Mouse (Mus musculus): ENCODE measurements around the gene Neil1. TPM values are rescaled to one million over a fixed set of nuclear protein-coding genes. Genes with fewer than 3 reads are reported as not detected.

The Neil1 gene
- polyA plus RNA-seq, 1 experiment from 2014 or later, result 7.7 TPM

- ATAC-seq (replicated peaks; ENCODE audit: low FRiP score, low read depth) (no peak), DNase-seq (ENCODE audit: low spot score) (peak; percentile 85)
- peak; percentile 86 for TF ChIP-seq CTCF (IDR thresholded peaks at IDR 0.05; ENCODE audit: low read depth)
- Histone ChIP-seq H3K4me2 (ENCODE audit: low read length) (no peak overlapping the region), H3K4me3 (replicated peaks; ENCODE audit: low read depth, low read length) (no peak overlapping the region), H3K4me1 (replicated peaks; ENCODE audit: insufficient read depth, low read length) (peaks cover 3% of the 10 kb centered on the region; the same call in 1 of the 2 replicates), H3K9me3 (replicated peaks; ENCODE audit: low read length) (no peaks in the 10 kb centered on the region), H3K27me3 (ENCODE audit: insufficient read depth, low read length) (no peaks in the 10 kb centered on the region), H3K36me3 (ENCODE audit: insufficient read depth, low read length) (no peaks in the 10 kb centered on the region), H3K9ac (ENCODE audit: low read depth, low read length) (no peak overlapping the region), H3K27ac (no peak overlapping the region)
- 4% methylated on average over 3 of the region's 3 CpGs for WGBS
These were observed 14.4 kb upstream of the Neil1 start for GRCm38 (mm10) chr9:57162496-57162895.

GRCm38 (mm10) chr9:57158506-57158905 is 10.4 kb upstream of the Neil1 start:
- no peaks in the 10 kb centered on the region for H3K27me3 ChIP-seq (ENCODE audit: insufficient read depth, low read length)
- H3K9me3 ChIP-seq (replicated peaks; ENCODE audit: low read length), result no peaks in the 10 kb centered on the region
- peak overlapping the region; percentile 75; the same call in 1 of the 2 replicates for H3K4me3 ChIP-seq (replicated peaks; ENCODE audit: low read depth, low read length)
- peak overlapping the region; percentile 68; the same call in 1 of the 2 replicates for H3K9ac ChIP-seq (ENCODE audit: low read depth, low read length)
- no peak for ATAC-seq (replicated peaks; ENCODE audit: low FRiP score, low read depth)
- peaks cover 8% of the 10 kb centered on the region; the same call in 1 of the 2 replicates for H3K36me3 ChIP-seq (ENCODE audit: insufficient read depth, low read length)
- peak overlapping the region; percentile 98 for H3K4me2 ChIP-seq (ENCODE audit: low read length)
- no peak overlapping the region for H3K27ac ChIP-seq
- peaks cover 10% of the 10 kb centered on the region; the same call in 1 of the 2 replicates for H3K4me1 ChIP-seq (replicated peaks; ENCODE audit: insufficient read depth, low read length)
- DNase-seq (ENCODE audit: low spot score), result no peak
- 36% methylated on average over 11 of the region's 11 CpGs for WGBS
- no peak for TF ChIP-seq CTCF (IDR thresholded peaks at IDR 0.05; ENCODE audit: low read depth)

GRCm38 (mm10) chr9:57158013-57158470 is 9.9 kb upstream of the Neil1 start, which contains the start of gene Commd4:
Gene Commd4, minus strand, starts transcription at chr9:57158331.
- peak within 1 kb of the TSS; percentile 75 for H3K4me3 ChIP-seq (replicated peaks; ENCODE audit: low read depth, low read length)
- 0% methylated on average over 24 of the region's 24 CpGs for WGBS
- TF ChIP-seq CTCF (IDR thresholded peaks at IDR 0.05; ENCODE audit: low read depth), result no peak

GRCm38 (mm10) chr9:57157499-57157898 is 9.4 kb upstream of the Neil1 start:
- WGBS, result 31% methylated on average over 13 of the region's 13 CpGs
- Histone ChIP-seq H3K36me3 (ENCODE audit: insufficient read depth, low read length) (peaks cover 8% of the 10 kb centered on the region; the same call in 1 of the 2 replicates), H3K9ac (ENCODE audit: low read depth, low read length) (peak overlapping the region; percentile 68), H3K27ac (0 out of 2 replicates have a peak overlapping the region, but pooled peaks have one; percentile 42), H3K4me1 (replicated peaks; ENCODE audit: insufficient read depth, low read length) (peaks cover 10% of the 10 kb centered on the region; the same call in 1 of the 2 replicates), H3K9me3 (replicated peaks; ENCODE audit: low read length) (no peaks in the 10 kb centered on the region), H3K4me2 (ENCODE audit: low read length) (peak overlapping the region; percentile 98), H3K27me3 (ENCODE audit: insufficient read depth, low read length) (no peaks in the 10 kb centered on the region), H3K4me3 (replicated peaks; ENCODE audit: low read depth, low read length) (peak overlapping the region; percentile 75)
- ATAC-seq (replicated peaks; ENCODE audit: low FRiP score, low read depth) (no peak), DNase-seq (ENCODE audit: low spot score) (no peak)
- TF ChIP-seq CTCF (IDR thresholded peaks at IDR 0.05; ENCODE audit: low read depth), result no peak

More at GRCm38 (mm10) chr9:57158013-57158470, 9.9 kb upstream of the Neil1 start, which contains the start of gene Commd4:
- DNase-seq (ENCODE audit: low spot score) (peak; percentile 99), ATAC-seq (replicated peaks; ENCODE audit: low FRiP score, low read depth) (peak; percentile 86)
- H3K4me2 ChIP-seq (ENCODE audit: low read length), result peak within 1 kb of the TSS; percentile 98
- H3K9me3 ChIP-seq (replicated peaks; ENCODE audit: low read length), result no peaks in the 10 kb centered on the region
- H3K27ac ChIP-seq, result 0 out of 2 replicates have a peak within 1 kb of the TSS, but pooled peaks have one; percentile 42
- H3K27me3 ChIP-seq (ENCODE audit: insufficient read depth, low read length), result no peaks in the 10 kb centered on the region
- peaks cover 10% of the 10 kb centered on the region; the same call in 1 of the 2 replicates for H3K4me1 ChIP-seq (replicated peaks; ENCODE audit: insufficient read depth, low read length)
- H3K9ac ChIP-seq (ENCODE audit: low read depth, low read length), result peak within 1 kb of the TSS; percentile 68
- H3K36me3 ChIP-seq (ENCODE audit: insufficient read depth, low read length), result peaks cover 8% of the 10 kb centered on the region; the same call in 1 of the 2 replicates

GRCm38 (mm10) chr9:57156823-57157222 is 8.7 kb upstream of the Neil1 start:
- 90% methylated on average over 8 of the region's 8 CpGs for WGBS
- Histone ChIP-seq H3K9ac (ENCODE audit: low read depth, low read length) (no peak overlapping the region), H3K4me1 (replicated peaks; ENCODE audit: insufficient read depth, low read length) (peaks cover 10% of the 10 kb centered on the region; the same call in 1 of the 2 replicates)

DNA sequence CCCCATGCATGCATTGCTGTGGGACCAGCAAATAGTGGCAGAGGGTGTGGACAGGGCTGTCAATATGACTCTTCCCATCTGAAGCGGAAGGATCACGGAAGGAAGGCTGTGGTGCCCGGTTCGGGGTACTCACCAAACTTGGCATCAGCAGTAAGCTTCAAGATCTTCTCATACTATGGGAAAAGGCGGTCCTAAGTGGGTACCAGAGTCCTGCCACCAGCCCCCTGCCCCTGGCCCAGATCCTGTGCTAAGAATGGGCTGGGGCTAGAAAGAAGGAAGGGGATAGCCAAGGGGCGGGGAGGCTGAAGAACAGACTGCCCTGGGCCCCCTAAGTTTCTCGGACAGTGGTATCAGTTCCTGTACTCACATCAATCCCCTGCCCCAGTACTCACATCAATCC is 8.3 kb upstream of the Neil1 start:
- no peak overlapping the region for H3K9ac ChIP-seq (ENCODE audit: low read depth, low read length)
- H3K9me3 ChIP-seq (replicated peaks; ENCODE audit: low read length), result no peaks in the 10 kb centered on the region
- TF ChIP-seq CTCF (IDR thresholded peaks at IDR 0.05; ENCODE audit: low read depth), result no peak
- H3K27me3 ChIP-seq (ENCODE audit: insufficient read depth, low read length), result no peaks in the 10 kb centered on the region
- no peak for ATAC-seq (replicated peaks; ENCODE audit: low FRiP score, low read depth)
- H3K4me3 ChIP-seq (replicated peaks; ENCODE audit: low read depth, low read length), result no peak overlapping the region
- peaks cover 10% of the 10 kb centered on the region; the same call in 1 of the 2 replicates for H3K4me1 ChIP-seq (replicated peaks; ENCODE audit: insufficient read depth, low read length)
- 94% methylated on average over 7 of the region's 7 CpGs for WGBS
- no peak for DNase-seq (ENCODE audit: low spot score)
- H3K4me2 ChIP-seq (ENCODE audit: low read length), result no peak overlapping the region
- H3K27ac ChIP-seq, result no peak overlapping the region
- peaks cover 8% of the 10 kb centered on the region; the same call in 1 of the 2 replicates for H3K36me3 ChIP-seq (ENCODE audit: insufficient read depth, low read length)

More at GRCm38 (mm10) chr9:57156823-57157222, 8.7 kb upstream of the Neil1 start:
- no peaks in the 10 kb centered on the region for H3K9me3 ChIP-seq (replicated peaks; ENCODE audit: low read length)
- no peak for TF ChIP-seq CTCF (IDR thresholded peaks at IDR 0.05; ENCODE audit: low read depth)
- no peak overlapping the region for H3K4me3 ChIP-seq (replicated peaks; ENCODE audit: low read depth, low read length)
- DNase-seq (ENCODE audit: low spot score), result no peak
- H3K36me3 ChIP-seq (ENCODE audit: insufficient read depth, low read length), result peaks cover 8% of the 10 kb centered on the region; the same call in 1 of the 2 replicates
- no peak overlapping the region for H3K27ac ChIP-seq
- ATAC-seq (replicated peaks; ENCODE audit: low FRiP score, low read depth), result no peak
- no peaks in the 10 kb centered on the region for H3K27me3 ChIP-seq (ENCODE audit: insufficient read depth, low read length)
- no peak overlapping the region for H3K4me2 ChIP-seq (ENCODE audit: low read length)
